Mouse (Mus musculus): ENCODE data around the gene Rpn1.

- no peak for TF ChIP-seq CTCF (conservative IDR thresholded peaks at IDR 0.05; ENCODE audit: low read length)
- TF ChIP-seq NANOG (IDR thresholded peaks at IDR 0.05; ENCODE audit: borderline replicate concordance, low read length): no peak
- TF ChIP-seq POU5F1 (IDR thresholded peaks at IDR 0.05; ENCODE audit: borderline replicate concordance, low read length): no peak
Observed at GRCm38 (mm10) chr6:88067722-88068121, 16.6 kb upstream of the Rpn1 start.

All from E14TG2a.4 (cell line).